Mouse (Mus musculus) telencephalon, adult 2 months (tissue): ENCODE data around the gene Spink4.
"Not testable (repeated sequence)": the region's sequence is repeated elsewhere in the genome, so short reads cannot be mapped to it uniquely, and the experiment has no call there.

Experiments used
- DNase-seq: peaks from one replicate; pipeline ENCODE4 v3.0.0-alpha.2; 2011; ENCODE audit warnings: low read depth, low spot score

The Spink4 gene

DNA sequence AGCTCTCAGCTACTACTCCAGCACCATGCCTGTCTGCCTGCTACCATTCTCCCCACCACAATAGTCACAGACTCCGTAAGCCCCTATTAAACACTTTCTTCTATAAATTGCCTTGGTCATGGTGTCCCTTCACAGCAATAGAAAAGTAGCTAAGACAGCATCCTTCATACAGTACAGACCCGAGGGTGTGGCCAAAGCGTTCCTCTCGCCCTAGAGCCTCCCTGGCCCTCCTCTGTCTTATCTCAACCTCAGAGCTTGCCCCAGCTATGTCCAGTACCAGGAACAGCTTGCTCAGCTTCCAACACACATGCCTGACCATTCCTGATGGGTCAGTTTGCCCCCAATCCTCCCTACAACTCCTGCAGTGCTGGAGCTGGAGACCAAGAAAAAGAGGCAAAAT is 19.2 kb upstream of the Spink4 start:
- no peak for DNase-seq

DNA sequence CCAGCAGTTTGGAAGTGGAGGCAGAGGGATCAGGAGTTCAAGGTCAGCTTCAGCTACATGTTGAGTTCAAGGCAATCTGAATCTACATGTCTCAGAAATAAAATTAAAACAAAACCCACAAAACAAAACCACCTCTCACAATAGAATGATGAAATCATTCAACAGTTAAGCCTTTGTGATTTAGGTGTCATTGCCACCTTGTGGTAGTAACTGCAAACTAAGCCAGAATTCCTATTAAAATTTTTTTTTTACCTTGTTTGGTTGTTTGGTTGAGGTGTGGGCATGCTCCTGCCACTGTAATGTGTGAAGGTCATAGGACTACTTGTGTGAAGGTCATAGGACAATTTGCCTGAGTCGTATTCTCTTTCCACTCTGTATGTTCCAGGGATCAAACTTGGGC is 13.6 kb upstream of the Spink4 start:
- peak; percentile 12 for DNase-seq

DNA sequence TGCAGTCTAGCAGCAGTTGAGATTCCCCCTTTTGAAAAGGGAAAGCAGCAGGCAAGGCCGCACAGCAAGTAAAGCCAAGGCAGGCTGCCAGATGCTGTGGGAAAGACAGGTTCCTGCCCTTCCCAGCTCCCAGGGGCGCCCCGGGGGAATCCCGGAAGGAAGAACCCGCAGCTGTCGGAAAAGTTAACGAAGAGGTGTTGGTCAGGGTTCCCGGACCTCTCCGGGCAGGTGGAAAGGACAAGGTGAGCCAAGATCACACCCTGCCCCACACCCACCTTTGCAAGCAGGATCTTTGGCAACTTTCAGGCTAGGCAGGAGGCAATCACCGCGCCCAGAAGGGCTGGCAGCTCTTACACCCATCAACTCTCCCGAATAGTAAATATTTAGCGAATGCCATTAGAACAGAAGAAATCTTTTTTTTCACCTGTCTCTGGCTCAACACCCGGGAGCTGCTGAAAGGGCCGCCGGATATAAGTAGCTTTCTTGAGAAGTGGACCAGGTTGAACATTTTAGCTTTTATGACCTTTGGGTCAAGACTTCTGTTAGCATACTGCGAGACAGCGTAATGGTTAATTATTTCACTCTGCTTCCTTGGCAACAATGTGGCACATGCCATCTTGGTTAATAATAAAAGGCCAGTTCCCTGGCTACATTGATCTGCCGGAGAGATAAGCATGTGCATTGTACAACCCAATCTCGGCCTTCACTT is 11.4 kb upstream of the Spink4 start:
- DNase-seq = no peak

GRCm38 (mm10) chr4:40914287-40914867 is 5.5 kb upstream of the Spink4 start:
- no peak for DNase-seq

GRCm38 (mm10) chr4:40915947-40916346 is 3.9 kb upstream of the Spink4 start:
- DNase-seq = no peak

- DNase-seq = no peak
Observed at GRCm38 (mm10) chr4:40916592-40917155, 3.2 kb upstream of the Spink4 start.

DNA sequence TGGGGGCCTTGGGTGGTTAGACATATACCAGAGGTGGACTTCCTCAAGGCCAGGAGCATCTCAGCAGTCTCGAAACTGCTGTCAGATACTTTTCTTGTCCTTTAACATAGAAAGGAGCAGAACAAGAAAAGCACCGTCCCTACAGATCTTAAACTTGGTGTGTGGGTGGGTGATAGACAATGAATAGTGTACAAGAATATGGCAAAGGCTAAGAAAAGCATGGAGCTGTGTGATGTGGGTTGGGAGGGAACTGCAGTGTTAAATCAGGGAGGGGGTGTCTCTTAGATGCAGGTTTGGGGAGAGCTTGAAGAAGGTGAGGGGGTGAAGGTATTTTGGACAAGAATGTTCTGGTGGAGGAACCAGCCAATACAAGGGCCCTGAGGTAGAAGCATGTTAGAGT is 724 bp downstream of the Spink4 start:
- peak; percentile 41 for DNase-seq

- DNase-seq = no peak
Observed at GRCm38 (mm10) chr4:40921288-40921687, 1.4 kb downstream of the Spink4 start.

GRCm38 (mm10) chr4:40923087-40923651 is 3.3 kb downstream of the Spink4 start:
- no peak for DNase-seq

DNA sequence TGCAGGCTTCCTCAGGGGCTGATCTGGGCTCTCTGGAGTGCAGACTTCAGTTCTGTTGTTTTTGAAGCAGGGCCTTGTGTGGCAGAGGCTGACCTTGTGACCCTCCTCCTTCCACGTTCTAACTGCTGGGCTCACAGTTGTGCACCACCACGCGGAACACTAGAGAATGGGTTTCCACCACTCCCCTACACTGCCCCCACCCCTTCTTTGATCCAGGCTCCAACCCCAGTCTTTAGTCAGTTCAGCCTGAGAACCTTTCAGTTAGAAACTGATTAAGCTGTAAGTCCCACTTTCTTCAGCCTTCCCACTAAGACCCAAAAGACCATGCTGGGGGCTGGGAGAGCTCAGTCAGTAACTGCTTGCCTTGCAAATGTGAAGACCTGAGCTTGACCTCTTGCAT is 5.7 kb downstream of the Spink4 start:
- DNase-seq = no peak

GRCm38 (mm10) chr4:40929046-40929445 is 9.2 kb downstream of the Spink4 start:
- no peak for DNase-seq

DNA sequence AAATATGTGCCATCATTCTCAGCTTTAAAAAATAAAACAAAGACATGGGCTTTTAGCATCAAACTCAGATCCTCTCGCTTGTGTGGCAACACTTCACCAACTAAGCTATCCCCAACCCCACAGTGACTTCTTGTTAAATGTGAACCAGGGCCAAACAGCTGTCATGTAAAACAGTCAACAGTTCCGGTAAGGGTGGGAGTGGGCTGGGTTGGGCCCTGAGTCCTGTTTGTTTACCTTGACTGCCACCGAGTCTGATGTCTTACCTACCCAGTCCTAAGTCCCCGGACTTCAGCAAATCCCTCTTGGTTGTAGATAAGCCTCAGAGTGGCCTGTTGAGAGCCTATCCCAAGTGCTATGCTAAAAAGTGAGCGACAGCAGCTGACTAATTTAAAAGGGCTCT is 13.8 kb downstream of the Spink4 start:
- DNase-seq = no peak

DNA sequence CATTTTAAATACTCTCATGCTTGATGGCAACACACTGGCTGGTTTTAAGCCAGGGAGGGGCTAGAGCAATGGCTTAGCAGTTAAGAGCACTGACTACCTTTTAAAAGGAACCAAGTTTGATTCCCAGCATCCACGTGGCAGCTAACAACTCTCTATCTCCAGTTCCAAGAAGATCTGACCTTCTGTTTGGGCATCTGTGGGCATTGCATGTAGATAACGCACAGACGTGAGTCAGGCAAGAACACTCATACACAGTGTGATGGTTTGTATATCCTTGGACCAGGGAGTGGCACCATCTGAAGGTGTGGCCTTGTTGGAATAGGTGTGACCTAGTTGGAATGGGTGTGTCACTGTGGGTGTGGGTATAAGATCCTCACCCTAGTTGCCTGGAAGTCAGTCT is 14.5 kb downstream of the Spink4 start:
- not testable (repeated sequence) for DNase-seq

- DNase-seq = peak; percentile 54
Observed at GRCm38 (mm10) chr4:40936175-40936839, 16.5 kb downstream of the Spink4 start.

DNA sequence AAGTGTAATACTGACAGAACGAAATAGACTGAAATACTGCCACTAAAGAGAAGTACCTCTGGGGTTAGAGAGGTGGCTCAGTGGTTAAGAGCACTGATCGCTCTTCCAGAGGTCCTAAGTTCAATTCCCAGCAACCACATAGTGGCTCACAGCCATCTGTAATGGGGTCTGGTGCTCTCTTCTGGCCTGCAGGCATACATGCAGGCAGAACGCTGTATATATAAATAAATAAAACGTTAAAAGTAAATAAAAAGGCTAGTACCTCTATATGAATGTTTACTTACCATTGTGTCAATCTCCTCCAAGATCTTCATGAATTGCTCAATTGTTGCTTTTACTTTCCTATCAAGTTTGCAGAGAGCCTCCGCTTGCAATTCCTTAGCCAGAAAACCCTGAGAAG is 18.9 kb downstream of the Spink4 start:
- DNase-seq = no peak

DNA sequence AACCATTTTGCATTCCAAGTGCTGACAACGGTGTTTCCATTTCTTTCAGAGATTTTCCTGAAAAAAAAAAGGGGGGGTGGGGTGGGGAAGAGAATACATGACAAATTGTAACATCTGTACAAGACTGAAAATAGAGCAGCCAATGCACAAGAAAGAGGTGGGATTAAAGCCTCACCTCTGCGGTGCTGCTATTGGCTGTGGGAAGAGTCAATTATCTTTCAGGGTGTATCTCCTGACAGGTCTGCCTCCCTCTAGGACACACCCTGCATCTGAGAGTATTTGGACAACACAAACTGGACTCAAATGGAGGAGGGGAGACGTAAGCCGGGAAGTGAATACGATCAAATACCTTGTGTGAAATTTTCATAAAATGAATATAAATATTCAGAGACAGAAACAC is 23.8 kb downstream of the Spink4 start:
- DNase-seq = no peak

GRCm38 (mm10) chr4:40946516-40947121 is 26.8 kb downstream of the Spink4 start:
- DNase-seq = no peak

DNA sequence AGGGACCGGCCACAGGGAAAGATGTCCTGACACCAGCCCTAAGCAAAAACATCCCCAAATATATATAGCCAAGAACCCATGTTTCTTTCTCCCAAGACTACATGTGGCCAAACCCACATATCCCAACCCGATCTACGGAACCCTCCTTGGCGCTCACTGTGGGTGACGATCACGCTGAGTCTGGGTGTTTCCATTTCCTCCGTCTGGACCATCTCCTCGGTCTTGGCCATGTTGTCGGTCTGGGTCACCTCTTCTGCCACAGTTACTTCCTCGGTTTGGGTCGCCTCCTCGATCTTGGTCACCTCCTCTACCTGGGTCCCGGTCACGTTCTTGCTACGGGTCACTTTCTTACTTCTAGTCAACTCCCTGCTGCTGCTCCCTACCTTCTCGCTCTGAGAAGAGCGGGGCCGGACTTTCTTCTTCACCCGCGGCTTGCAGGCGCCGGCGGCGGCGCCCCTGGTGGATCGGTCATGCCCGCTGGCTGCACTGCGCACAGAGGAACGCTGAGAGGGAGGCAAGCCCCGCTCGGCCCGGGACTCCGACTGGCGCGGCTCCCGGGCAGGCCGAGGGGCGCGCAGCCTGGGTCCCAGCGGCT is 27.8 kb downstream of the Spink4 start:
- no peak for DNase-seq

GRCm38 (mm10) chr4:40948160-40948708 is 28.4 kb downstream of the Spink4 start, which contains the start of the genes Bag1 and Chmp5:
Gene Bag1, minus strand, starts transcription at chr4:40948294.
Gene Chmp5, plus strand, starts transcription at chr4:40948407.
- peak; percentile 99 for DNase-seq

DNA sequence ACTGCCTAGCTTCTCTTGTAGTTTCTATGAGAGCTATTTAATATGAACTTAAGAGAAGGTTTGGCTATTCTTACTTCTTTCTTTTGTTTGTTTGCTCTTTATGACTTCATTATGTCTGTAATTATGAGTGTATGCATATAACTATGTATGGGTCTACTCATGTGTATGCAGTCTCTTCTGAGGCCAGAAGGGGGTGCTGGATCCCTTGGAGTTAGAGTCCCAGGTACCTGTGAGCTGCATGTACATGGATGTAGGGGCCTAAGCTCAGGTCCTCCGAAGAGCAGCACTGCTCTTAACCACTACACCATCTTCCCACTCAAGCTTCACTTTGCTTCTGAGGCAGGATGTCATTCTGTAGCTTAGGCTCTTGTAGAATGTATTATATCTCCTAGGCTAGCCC is 33.7 kb downstream of the Spink4 start:
- no peak for DNase-seq

DNA sequence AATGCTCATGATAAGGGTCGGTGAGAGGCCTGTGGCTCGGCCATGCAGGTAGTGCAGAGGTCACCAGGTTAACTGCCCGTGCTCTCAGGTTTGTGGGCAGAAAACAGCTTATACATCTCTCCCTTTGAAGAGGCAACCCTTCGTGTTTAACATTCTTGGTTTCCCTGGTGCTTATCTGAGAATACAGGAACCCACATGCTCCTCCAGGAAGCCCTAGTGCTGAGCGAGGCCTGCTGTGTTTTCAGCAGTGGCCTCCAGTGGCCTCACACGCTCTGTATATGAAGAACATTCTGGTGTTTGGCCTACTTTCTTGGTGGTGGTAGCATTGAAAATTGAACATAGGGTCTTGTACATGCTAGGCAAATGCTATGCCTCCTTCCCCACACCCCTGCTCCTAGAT is 36.1 kb downstream of the Spink4 start:
- DNase-seq = no peak
